Mouse (Mus musculus) stomach, embryonic 14.5 days (tissue): Measurements from ENCODE around the gene Igsf8. TPM values are rescaled to one million over a fixed set of nuclear protein-coding genes. Genes with fewer than 3 reads are reported as not detected.

ENCODE experiments used
- ATAC-seq: fragments of 200-750 bp; cut with Nextera tagmentation; 2 replicates; pipeline ENCODE4 v1.8.0; 2017; ENCODE audit warnings: low read depth, moderate TSS enrichment; ENCODE audit not compliant: insufficient number of reproducible peaks, insufficient read depth, low FRiP score
- H3K27ac ChIP-seq: fragments of 300-500 bp; sonication (generic); 2 replicates; pipeline ENCODE4 v1.5.1; 2014; ENCODE audit warnings: mild to moderate bottlenecking, low read length, moderate library complexity, mixed read lengths
- H3K27me3 ChIP-seq: fragments of 300-500 bp; sonication (generic); 2 replicates; pipeline ENCODE4 v1.6.1; 2014; ENCODE audit warnings: low read length, control low read depth, mixed read lengths; ENCODE audit not compliant: control insufficient read depth, insufficient read depth
- H3K36me3 ChIP-seq: fragments of 300-500 bp; sonication (generic); 2 replicates; pipeline ENCODE4 v1.6.1; 2014; ENCODE audit warnings: mild to moderate bottlenecking, control low read depth, low read length, moderate library complexity, mixed read lengths; ENCODE audit not compliant: control insufficient read depth, insufficient read depth
- H3K4me1 ChIP-seq: fragments of 300-500 bp; sonication (generic); 2 replicates; pipeline ENCODE4 v1.6.1; 2014; ENCODE audit warnings: low read length, control low read depth, mixed read lengths; ENCODE audit not compliant: control insufficient read depth, insufficient read depth
- H3K4me2 ChIP-seq: fragments of 300-500 bp; sonication (generic); replicated peaks from 2 replicates; pipeline ENCODE4 v1.6.1; 2014; ENCODE audit warnings: low read depth, low read length, control low read depth
- H3K4me3 ChIP-seq: fragments of 300-500 bp; sonication (generic); 2 replicates; pipeline ENCODE4 v1.5.1; 2014; ENCODE audit warnings: low read depth, low read length, control low read depth
- H3K9ac ChIP-seq: fragments of 300-500 bp; sonication (generic); replicated peaks from 2 replicates; pipeline ENCODE4 v1.6.1; 2014; ENCODE audit warnings: low read depth, mild to moderate bottlenecking, control low read depth, low read length, moderate library complexity, mixed read lengths
- H3K9me3 ChIP-seq: fragments of 300-500 bp; sonication (generic); 2 replicates; pipeline ENCODE4 v1.6.1; 2016; ENCODE audit warnings: low read depth, low read length, control low read depth; ENCODE audit not compliant: control insufficient read depth
- WGBS: fragments of 180-500 bp; shearing (Covaris S2); extraction: QIAGEN DNeasy Blood & Tissue Kit; methylation state at CpG from one replicate; pipeline ENCODE4 v1.1.7; 2014; 5-methylcytosine and 5-hydroxymethylcytosine counted together
- polyA plus RNA-seq: library from polyadenylated mRNA; unstranded; fragments of >200 nt; fragmentation: Nextera tagmentation; extraction: Ambion mirVana; gene quantifications from 2 replicates; pipeline ENCODE4 v1.2.1, GENCODE M21; 2014

Igsf8 gene
- polyA plus RNA-seq = 36.3 and 38.4 TPM in 2 replicates

DNA sequence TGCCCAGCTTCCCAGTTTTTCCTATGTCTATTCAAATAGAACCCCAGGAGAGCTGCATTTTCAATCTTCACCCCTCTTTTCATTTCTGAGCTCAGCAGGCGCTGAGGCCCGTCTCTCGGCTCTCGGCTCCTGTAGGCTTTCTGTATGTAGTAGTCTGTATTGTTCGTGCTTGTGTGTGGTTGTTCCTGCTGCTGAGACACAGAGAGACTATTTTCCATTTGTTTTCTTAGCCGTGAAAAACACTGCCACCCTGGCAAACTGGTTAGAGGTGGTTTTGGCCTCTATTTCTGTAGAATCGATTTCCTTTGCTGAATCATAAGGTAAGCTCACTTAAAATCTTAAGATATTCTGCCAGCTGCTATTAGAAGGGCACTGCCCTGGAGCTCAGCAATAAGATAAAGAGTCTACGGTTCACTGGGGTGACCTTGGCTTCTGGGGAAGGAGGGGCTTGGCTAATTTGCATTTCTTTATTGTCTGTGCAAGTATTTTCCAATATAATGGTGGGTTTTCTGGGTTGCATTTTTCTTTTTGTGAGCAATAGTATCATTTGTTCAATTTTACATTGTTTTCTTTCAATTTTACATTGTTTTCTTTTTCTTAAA lies at the start of gene Igsf8:
TSS of gene Igsf8 (plus strand) at position 165 of the 602 bp plus-strand sequence.
- ATAC-seq = no peak
- Histone ChIP-seq H3K4me1 (no peaks in the 10 kb centered on the region), H3K27ac (no peak within 1 kb of the TSS), H3K27me3 (no peaks in the 10 kb centered on the region), H3K9me3 (no peaks in the 10 kb centered on the region; the same call in 1 of the 2 replicates), H3K4me3 (no peak within 1 kb of the TSS), H3K4me2 (no peak within 1 kb of the TSS), H3K36me3 (no peaks in the 10 kb centered on the region), H3K9ac (no peak within 1 kb of the TSS)
- WGBS = 65% methylated on average over 8 of the region's 8 CpGs

DNA sequence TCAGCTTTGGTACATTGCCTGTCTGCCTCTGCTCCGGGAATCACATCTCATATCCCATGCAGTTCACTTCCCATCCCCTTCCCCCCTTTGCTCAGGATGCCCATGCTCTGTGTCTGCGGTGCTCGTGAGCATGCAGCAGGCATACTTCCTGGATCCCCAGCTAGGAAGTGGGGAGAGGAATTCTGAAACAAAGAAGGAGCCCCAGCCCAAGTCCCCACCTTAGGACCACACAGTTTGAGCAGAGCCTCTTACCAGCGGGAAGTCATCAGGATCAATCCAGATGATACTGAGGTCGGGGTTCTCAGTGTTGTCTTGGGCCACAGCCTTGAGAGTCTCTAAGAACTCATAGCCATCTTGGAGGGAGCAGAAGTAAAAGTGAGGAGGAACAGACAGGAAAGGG lies 48.7 kb upstream of the Igsf8 start:
- no peak overlapping the region for H3K9ac ChIP-seq
- H3K4me1 ChIP-seq = peaks cover 7% of the 10 kb centered on the region; the same call in 1 of the 2 replicates
- H3K9me3 ChIP-seq = no peaks in the 10 kb centered on the region
- ATAC-seq = no peak
- no peak overlapping the region for H3K27ac ChIP-seq
- no peaks in the 10 kb centered on the region for H3K27me3 ChIP-seq
- WGBS = 49% methylated on average over 5 of the region's 5 CpGs
- H3K4me2 ChIP-seq = no peak overlapping the region
- no peak overlapping the region for H3K4me3 ChIP-seq
- H3K36me3 ChIP-seq = no peaks in the 10 kb centered on the region; the same call in 1 of the 2 replicates

DNA sequence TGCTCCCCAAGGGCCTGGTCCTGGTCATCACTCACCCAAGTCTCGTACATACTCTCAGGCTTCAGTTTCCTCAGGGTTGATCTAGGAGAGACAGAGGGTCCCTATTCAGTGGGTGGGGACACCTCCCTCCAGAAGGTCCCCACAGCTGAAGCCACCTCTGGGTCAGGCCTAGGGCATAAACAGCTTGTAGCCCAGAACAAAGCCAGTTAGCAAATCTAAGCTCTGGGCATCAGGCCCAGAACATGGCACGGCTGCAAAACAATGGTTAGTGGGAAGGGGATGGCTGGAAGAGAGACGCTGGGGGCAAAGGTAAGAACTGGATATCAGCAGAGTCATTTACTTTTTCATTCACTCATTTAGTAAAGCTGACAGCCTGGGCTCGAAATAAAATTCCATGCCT lies 47.7 kb upstream of the Igsf8 start:
- H3K27ac ChIP-seq = no peak overlapping the region
- peaks cover 10% of the 10 kb centered on the region; the same call in 1 of the 2 replicates for H3K4me1 ChIP-seq
- H3K4me3 ChIP-seq = no peak overlapping the region

DNA sequence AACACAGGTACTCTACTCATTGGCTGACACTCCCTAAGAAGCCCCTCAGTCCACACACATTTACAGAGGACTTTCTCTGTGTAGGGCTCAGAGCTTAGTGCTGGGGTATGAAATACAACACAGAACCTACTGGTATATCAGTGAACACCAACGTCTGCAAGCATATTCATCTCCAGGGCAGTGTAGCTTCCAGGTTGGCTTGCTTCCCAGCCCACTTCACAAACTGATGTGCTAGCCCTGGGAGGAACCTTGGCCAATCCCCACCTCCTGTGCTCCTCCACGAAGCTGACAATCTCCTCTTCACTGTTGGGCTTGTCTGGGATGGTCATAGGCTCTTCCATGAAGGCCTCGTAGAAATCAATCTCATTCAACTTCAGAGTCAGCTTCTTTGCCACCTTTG lies 46.7 kb upstream of the Igsf8 start:
- Histone ChIP-seq H3K4me3 (no peak overlapping the region), H3K4me1 (peaks cover 18% of the 10 kb centered on the region; the same call in 1 of the 2 replicates), H3K9me3 (no peaks in the 10 kb centered on the region), H3K27me3 (no peaks in the 10 kb centered on the region), H3K27ac (no peak overlapping the region), H3K9ac (no peak overlapping the region), H3K4me2 (no peak overlapping the region), H3K36me3 (no peaks in the 10 kb centered on the region; the same call in 1 of the 2 replicates)
- ATAC-seq = no peak
- WGBS = 39% methylated on average over 3 of the region's 3 CpGs

More for the DNA sequence above, 47.7 kb upstream of the Igsf8 start:
- H3K27me3 ChIP-seq = no peaks in the 10 kb centered on the region
- no peak for ATAC-seq
- H3K36me3 ChIP-seq = no peaks in the 10 kb centered on the region; the same call in 1 of the 2 replicates
- H3K4me2 ChIP-seq = no peak overlapping the region
- 72% methylated on average over 4 of the region's 4 CpGs for WGBS
- H3K9ac ChIP-seq = no peak overlapping the region
- no peaks in the 10 kb centered on the region for H3K9me3 ChIP-seq

DNA sequence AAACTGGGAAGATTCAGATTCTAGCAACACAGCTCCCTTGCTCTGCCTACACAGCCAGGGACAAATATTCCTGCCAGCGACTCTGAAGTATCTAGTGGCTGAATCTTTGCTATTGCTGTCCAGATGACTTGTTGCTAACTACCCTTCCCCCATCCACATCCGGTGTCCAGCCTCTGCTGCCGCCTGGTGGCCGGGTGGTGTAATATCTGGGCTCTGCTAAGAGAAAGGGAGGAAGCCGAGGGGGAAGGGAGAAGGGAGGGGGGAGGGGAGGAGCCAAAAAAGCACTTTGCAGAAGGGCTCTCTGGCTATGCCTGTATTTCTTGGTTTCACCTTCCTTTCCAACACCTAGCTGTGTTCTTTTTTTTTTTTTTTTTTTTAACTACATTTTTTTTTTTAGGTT lies 44.3 kb upstream of the Igsf8 start:
- Histone ChIP-seq H3K4me3 (no peak overlapping the region), H3K27ac (peak overlapping the region; percentile 83), H3K27me3 (no peaks in the 10 kb centered on the region), H3K36me3 (no peaks in the 10 kb centered on the region), H3K4me2 (peak overlapping the region; percentile 26), H3K9me3 (no peaks in the 10 kb centered on the region), H3K4me1 (peaks cover 37% of the 10 kb centered on the region), H3K9ac (no peak overlapping the region)
- peak; percentile 59 for ATAC-seq
- 2% methylated on average over 5 of the region's 5 CpGs for WGBS

DNA sequence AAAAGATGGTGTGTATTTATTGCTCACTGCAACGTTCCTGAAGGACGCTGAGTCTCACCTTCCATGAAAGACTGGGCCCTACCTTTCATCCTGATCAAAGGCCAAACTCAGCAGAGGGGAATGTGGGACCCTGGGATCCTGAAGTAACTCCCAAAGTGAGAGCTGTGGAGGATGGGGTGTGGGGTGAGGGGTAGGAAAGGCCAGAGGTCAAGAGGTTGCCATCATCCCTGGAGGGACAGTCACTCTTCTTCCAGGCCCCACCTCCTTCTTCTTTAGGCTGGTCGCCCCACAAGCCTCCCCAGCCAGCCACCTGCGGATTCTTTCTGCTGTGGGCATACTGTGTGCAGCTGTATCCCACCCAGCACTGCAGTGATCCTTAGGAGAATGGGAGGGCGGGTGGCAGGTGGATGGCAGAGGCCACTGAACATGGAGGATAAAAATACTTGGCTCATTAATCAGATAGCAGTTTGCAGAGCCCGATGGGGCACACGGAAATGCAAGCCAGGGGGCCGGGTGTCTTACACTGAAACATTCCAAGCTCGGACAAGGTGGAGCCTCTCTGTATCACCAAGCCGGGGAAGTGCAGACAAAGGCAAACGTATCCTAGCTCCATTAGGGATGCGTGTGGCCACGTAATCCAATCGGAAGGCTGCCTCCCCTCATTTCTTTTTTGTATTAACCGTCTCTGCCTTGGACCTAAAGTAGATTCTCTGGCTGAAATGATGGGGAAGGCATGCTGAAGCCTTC lies 43.1 kb upstream of the Igsf8 start:
- no peak for ATAC-seq
- Histone ChIP-seq H3K27ac (no peak overlapping the region), H3K27me3 (no peaks in the 10 kb centered on the region), H3K4me2 (no peak overlapping the region), H3K9me3 (no peaks in the 10 kb centered on the region), H3K36me3 (no peaks in the 10 kb centered on the region), H3K4me1 (peaks cover 34% of the 10 kb centered on the region), H3K4me3 (no peak overlapping the region), H3K9ac (no peak overlapping the region)
- 57% methylated on average over 15 of the region's 15 CpGs for WGBS

DNA sequence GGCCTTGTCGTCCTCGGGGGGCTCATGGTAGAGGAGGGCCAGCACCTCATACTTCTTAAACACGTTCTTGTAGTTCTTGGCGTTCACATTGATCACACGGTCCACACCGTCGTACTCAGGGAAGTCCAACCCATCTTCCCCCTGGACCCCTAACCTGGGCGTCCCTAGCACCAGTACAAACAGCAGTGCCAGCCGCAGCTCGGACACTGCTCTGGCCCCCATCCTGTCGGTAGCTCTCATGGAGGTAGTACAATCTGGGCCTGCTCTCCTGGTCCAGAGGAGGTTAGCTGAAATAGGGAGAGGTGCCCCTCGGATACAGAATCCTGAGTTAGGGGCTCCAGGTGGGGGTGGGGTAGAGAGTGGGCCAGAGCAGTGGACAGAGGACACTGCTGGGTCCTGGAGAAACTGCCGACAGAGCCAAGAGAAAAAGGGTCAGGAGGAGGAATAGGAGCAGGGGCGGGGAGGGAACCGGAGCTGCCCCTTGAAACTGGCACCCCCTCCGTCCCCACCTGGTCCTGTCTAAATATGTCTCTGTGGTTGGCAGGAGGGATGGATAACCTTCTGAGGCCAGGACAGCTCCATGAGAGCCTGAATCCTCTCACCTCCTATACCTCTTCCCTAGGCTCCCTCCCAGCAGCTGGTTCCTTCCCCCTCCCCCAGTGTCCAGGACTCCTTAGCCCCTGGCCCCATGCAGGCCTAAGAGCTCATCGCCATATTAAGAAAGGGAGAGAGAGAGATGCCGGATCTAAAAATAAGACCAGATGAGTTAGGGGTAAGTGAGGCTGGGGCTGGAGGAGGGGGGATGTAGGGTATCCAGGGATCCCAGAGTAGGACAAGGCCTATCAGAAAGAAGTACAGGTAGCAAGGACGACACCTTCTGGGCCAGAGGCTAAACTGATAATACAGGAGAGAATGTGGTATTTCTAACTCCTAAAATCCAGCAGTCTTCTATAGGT lies 41.7 kb upstream of the Igsf8 start, which contains the start of gene Casq1:
TSS of gene Casq1 (minus strand) at position 418 of the 956 bp plus-strand sequence.
- 84% methylated on average over 19 of the region's 19 CpGs for WGBS
- no peak for ATAC-seq
- Histone ChIP-seq H3K36me3 (no peaks in the 10 kb centered on the region), H3K27me3 (no peaks in the 10 kb centered on the region), H3K9ac (no peak within 1 kb of the TSS), H3K9me3 (no peaks in the 10 kb centered on the region), H3K4me2 (no peak within 1 kb of the TSS), H3K27ac (peak within 1 kb of the TSS; percentile 74), H3K4me3 (no peak within 1 kb of the TSS), H3K4me1 (peaks cover 34% of the 10 kb centered on the region)

DNA sequence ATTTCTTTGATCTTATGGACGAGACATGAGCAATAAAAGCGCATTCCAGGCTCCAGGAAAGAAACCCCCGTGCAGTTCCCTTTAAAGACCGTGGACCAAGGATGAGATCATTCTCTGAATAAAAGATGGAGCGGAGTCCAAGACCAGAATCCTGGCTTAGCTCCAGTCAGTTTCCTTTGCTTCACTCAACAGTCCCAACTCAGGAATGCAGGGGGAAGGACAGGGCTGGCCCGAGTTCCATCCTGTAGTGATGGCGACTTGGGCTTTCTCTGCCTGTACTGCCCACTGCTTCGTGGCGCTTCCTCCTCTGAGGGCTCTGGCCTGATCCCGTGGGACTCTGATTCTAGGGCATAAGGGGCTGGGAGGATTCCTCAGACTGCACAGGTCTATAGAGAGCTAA lies 41.0 kb upstream of the Igsf8 start:
- H3K4me2 ChIP-seq = no peak overlapping the region
- H3K4me1 ChIP-seq = peaks cover 34% of the 10 kb centered on the region
- H3K9me3 ChIP-seq = no peaks in the 10 kb centered on the region
- H3K36me3 ChIP-seq = no peaks in the 10 kb centered on the region
- H3K27ac ChIP-seq = peak overlapping the region; percentile 74
- H3K27me3 ChIP-seq = no peaks in the 10 kb centered on the region
- WGBS = 38% methylated on average over 10 of the region's 10 CpGs
- peak; percentile 53; the same call in 1 of the 2 replicates for ATAC-seq
- no peak overlapping the region for H3K4me3 ChIP-seq
- no peak overlapping the region for H3K9ac ChIP-seq
